Mouse (Mus musculus) limb, embryonic 10.5 days (tissue): ENCODE measurements around the gene Syna. TPM values are rescaled to one million over a fixed set of nuclear protein-coding genes. Genes with fewer than 3 reads are reported as not detected.

Source experiments
- DNase-seq: peaks from one replicate; pipeline ENCODE4 v3.0.0-alpha.2; 2017; ENCODE audit warnings: low spot score
- H3K27ac ChIP-seq: fragments of 300-500 bp; sonication (generic); 2 replicates; pipeline ENCODE4 v1.5.1; 2016; ENCODE audit warnings: mild to moderate bottlenecking
- H3K27me3 ChIP-seq: fragments of 300-500 bp; sonication (generic); 2 replicates; pipeline ENCODE4 v1.6.1; 2016; ENCODE audit warnings: low read depth, mild to moderate bottlenecking; ENCODE audit not compliant: poor library complexity, severe bottlenecking
- H3K36me3 ChIP-seq: fragments of 300-500 bp; sonication (generic); 2 replicates; pipeline ENCODE4 v1.6.1; 2016; ENCODE audit warnings: mild to moderate bottlenecking, moderate library complexity
- H3K4me1 ChIP-seq: fragments of 300-500 bp; sonication (generic); 2 replicates; pipeline ENCODE4 v1.6.1; 2016
- H3K4me3 ChIP-seq: fragments of 300-500 bp; sonication (generic); 2 replicates; pipeline ENCODE4 v1.5.1; 2016; ENCODE audit warnings: mild to moderate bottlenecking, moderate library complexity
- H3K9me3 ChIP-seq: fragments of 300-500 bp; sonication (generic); replicated peaks from 2 replicates; pipeline ENCODE4 v1.6.1; 2016; ENCODE audit warnings: mild to moderate bottlenecking
- WGBS: fragments of 180-500 bp; shearing (Covaris S2); methylation state at CpG from one replicate; pipeline ENCODE4 v1.1.7; 2016; 5-methylcytosine and 5-hydroxymethylcytosine counted together
- microRNA-seq: library from miRNA; unstranded; fragments of <30 nt; microRNA quantifications from one replicate; pipeline ENCODE4, GENCODE M21; 2017
- polyA plus RNA-seq: library from polyadenylated mRNA; unstranded; fragments of >200 nt; fragmentation: Nextera tagmentation; extraction: Ambion mirVana; gene quantifications from 2 replicates; pipeline ENCODE4 v1.2.1, GENCODE M21; 2016

The Syna gene
- polyA plus RNA-seq, 1 experiment from 2014 or later = 0.06 TPM

DNA sequence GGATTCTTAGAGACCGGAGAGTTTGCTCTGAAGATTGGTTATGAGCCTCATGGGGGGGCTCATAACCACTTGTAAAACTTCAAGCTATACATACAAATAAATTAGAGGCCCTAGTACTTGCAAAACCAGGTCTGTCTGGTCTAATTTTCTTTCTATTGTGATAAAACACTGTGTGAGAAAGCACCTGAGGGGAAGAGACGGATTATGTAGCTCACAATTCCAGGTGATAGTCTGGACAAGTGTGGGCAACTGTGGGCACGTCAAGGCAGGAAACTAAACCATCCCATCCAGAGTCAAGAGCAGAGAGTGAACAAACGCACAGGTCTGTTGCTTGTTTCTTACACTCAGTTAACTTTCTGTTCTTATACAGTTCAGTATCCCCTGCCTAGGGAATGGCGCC, 40.5 kb downstream of the Syna start:
- Histone ChIP-seq H3K36me3 (peaks cover 98% of the 10 kb centered on the region), H3K27ac (no peak overlapping the region), H3K4me1 (no peaks in the 10 kb centered on the region), H3K4me3 (no peak overlapping the region), H3K27me3 (no peaks in the 10 kb centered on the region), H3K9me3 (no peaks in the 10 kb centered on the region; the same call in 1 of the 2 replicates)
- 95% methylated on average over 5 of the region's 5 CpGs for WGBS
- no peak for DNase-seq

DNA sequence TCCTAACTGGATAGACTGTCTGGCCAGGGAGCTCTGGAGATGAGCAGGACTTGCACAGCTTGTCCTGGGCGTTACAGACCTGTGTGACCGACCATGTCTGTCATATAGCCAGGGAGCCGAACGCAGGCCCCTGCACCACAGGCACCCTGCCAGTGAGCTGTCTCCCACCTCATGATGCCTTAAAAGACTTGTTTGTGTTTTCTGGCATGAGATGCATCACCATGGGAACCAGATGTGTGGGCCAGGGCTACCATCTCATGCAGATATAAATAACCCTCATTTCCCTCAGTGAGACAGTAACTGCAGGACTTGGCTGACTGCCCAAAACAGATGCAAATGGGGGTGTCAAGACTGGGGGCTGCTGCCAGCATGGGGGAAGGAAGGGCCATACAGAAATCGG, 47.9 kb downstream of the Syna start:
- H3K4me3 ChIP-seq = no peak overlapping the region
- no peak for DNase-seq
- no peaks in the 10 kb centered on the region; the same call in 1 of the 2 replicates for H3K9me3 ChIP-seq
- no peaks in the 10 kb centered on the region; the same call in 1 of the 2 replicates for H3K4me1 ChIP-seq
- H3K36me3 ChIP-seq = peaks cover 98% of the 10 kb centered on the region
- H3K27me3 ChIP-seq = no peaks in the 10 kb centered on the region
- WGBS = 86% methylated on average over 5 of the region's 5 CpGs
- H3K27ac ChIP-seq = no peak overlapping the region

DNA sequence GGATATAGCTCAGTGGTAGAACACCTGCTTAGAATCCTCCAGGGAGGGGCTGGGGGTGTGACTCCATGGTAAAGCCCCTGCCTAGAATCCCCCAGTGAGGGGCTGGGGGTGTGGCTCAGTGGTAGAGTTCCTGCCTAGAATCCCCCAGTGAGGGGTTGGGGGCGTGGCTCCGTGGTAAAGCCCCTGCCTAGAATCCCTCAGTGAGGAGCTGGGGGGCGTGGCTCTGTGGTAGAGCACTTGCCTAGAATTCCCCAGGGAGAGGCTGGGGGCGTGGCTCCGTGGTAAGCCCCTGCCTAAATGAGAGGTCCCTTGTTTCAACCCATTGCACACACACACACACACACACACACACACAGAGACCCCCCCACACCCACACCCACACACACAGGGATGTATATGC, 49.7 kb downstream of the Syna start:
- 86% methylated on average over 5 of the region's 5 CpGs for WGBS
- H3K4me1 ChIP-seq = no peaks in the 10 kb centered on the region; the same call in 1 of the 2 replicates
- DNase-seq = no peak
- peaks cover 96% of the 10 kb centered on the region for H3K36me3 ChIP-seq
- H3K9me3 ChIP-seq = no peaks in the 10 kb centered on the region
- no peaks in the 10 kb centered on the region for H3K27me3 ChIP-seq
- no peak overlapping the region for H3K4me3 ChIP-seq
- H3K27ac ChIP-seq = no peak overlapping the region

DNA sequence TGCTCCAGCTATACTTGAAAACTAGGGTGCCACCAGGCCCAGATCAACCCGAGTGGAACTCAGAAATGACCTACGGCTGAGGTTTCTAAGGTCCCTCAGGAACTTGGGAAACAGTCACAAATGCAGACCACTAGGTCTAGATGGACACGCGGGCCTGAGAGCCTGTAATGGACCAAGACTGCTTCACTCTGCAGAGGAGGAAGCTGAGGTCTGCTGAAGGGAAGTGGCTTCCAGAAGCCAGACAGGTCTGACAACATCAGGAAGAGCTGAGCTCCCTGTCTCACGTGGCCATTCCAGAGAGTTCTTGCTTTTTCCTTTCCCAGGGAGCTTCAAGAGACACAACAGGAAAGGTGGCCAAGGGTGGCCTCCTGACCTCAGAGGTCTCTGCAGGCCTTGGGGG, 51.0 kb downstream of the Syna start:
- Histone ChIP-seq H3K27me3 (no peaks in the 10 kb centered on the region), H3K4me3 (no peak overlapping the region), H3K27ac (no peak overlapping the region), H3K9me3 (no peaks in the 10 kb centered on the region), H3K4me1 (no peaks in the 10 kb centered on the region; the same call in 1 of the 2 replicates), H3K36me3 (peaks cover 96% of the 10 kb centered on the region)
- DNase-seq = no peak
- 89% methylated on average over 5 of the region's 5 CpGs for WGBS

Small RNA genes within 50 kb of the gene (microRNA-seq; reads per million reads assigned to microRNA genes)
- not detected for gene Mir7228

Other genes starting within 250 kb of the Syna start
- 180 and 204 TPM in 2 replicates for gene Gtf2i, start 245.4 kb downstream of the Syna start, polyA plus RNA-seq
- gene Gtf2ird1, start 103.5 kb downstream of the Syna start, polyA plus RNA-seq = 131 and 153 TPM in 2 replicates
- gene Clip2, start 7.7 kb downstream of the Syna start, polyA plus RNA-seq = 5.9 and 7.1 TPM in 2 replicates
- 431 and 443 TPM in 2 replicates for gene Rfc2, start 21.2 kb upstream of the Syna start, polyA plus RNA-seq
- 4.0 and 4.5 TPM in 2 replicates for gene Lat2, start 54.9 kb upstream of the Syna start, polyA plus RNA-seq
- gene Eif4h, start 79.3 kb upstream of the Syna start, polyA plus RNA-seq = 664 and 686 TPM in 2 replicates
- 4.4 and 5.3 TPM in 2 replicates for gene Limk1, start 128.4 kb upstream of the Syna start, polyA plus RNA-seq
- 1.0 and 4.2 TPM in 2 replicates for gene Eln, start 187.2 kb upstream of the Syna start, polyA plus RNA-seq